Comparison of ENCODE assay signal across 10 mouse cellular contexts in genomic region chr7:91543286-91543650, GRCm38 (mm10).
DNase-seq lines count a peak whose midpoint lies in the region; ATAC-seq and TF ChIP-seq lines count a peak whose summit lies in the region.
"Had no signal": no experiment of that assay in that cellular context is flagged by ENCODE, and none has a peak within 500 bp of the region (broad histone marks: within the 10 kb centered on the region; RNA-seq: fewer than 3 reads in every experiment).

No protein-coding gene starts in this region.

- 35% methylated on average over 4 of the region's 4 CpGs for WGBS in heart, embryonic 13.5 days
- 47% methylated on average over 4 of the region's 4 CpGs for WGBS in embryonic facial prominence, embryonic 12.5 days
- WGBS in hindbrain, postnatal 0 days = 25% methylated on average over 4 of the region's 4 CpGs
- 41% methylated on average over 4 of the region's 4 CpGs for WGBS in midbrain, embryonic 13.5 days
- 55% methylated on average over 4 of the region's 4 CpGs for WGBS in thymus, adult 2 months

- DNase-seq in heart, postnatal 10 days = no peak
- DNase-seq in hindbrain, postnatal 0 days (ENCODE audit: low spot score) = peak; percentile 4
- DNase-seq in thymus, adult 2 months = no peak
- no peak for DNase-seq in thymus, postnatal 25 days

- H3K4me2 ChIP-seq in heart, embryonic 13.5 days = peak overlapping the region; percentile 82
- peak overlapping the region; percentile 77 for H3K4me2 ChIP-seq in embryonic facial prominence, embryonic 12.5 days (replicated peaks)
- H3K4me2 ChIP-seq in hindbrain, postnatal 0 days (ENCODE audit: low read depth, low read length) = peak overlapping the region; percentile 70
- H3K4me2 ChIP-seq in midbrain, embryonic 13.5 days (replicated peaks) = peak overlapping the region; percentile 67

- TF ChIP-seq POLR2A in thymus, adult 2 months (IDR thresholded peaks at IDR 0.05; ENCODE audit: control insufficient read depth, extremely low read depth, insufficient read depth, low read length, poor library complexity) = no peak

- H3K27me3 ChIP-seq in heart, embryonic 13.5 days (replicated peaks) = peaks cover 8% of the 10 kb centered on the region; the same call in 1 of the 2 replicates
- H3K27me3 ChIP-seq in embryonic facial prominence, embryonic 12.5 days = peaks cover 12% of the 10 kb centered on the region; the same call in 1 of the 2 replicates
- H3K27me3 ChIP-seq in hindbrain, postnatal 0 days (ENCODE audit: insufficient read depth, low read length) = no peaks in the 10 kb centered on the region
- H3K27me3 ChIP-seq in midbrain, embryonic 13.5 days = no peaks in the 10 kb centered on the region
- H3K27me3 ChIP-seq in thymus, adult 2 months (ENCODE audit: control insufficient read depth, insufficient read depth, low read length) = no peaks in the 10 kb centered on the region

- H3K36me3 ChIP-seq in heart, embryonic 13.5 days = no peaks in the 10 kb centered on the region
- H3K36me3 ChIP-seq in embryonic facial prominence, embryonic 12.5 days = no peaks in the 10 kb centered on the region
- no peaks in the 10 kb centered on the region for H3K36me3 ChIP-seq in hindbrain, postnatal 0 days (ENCODE audit: insufficient read depth, low read length)
- H3K36me3 ChIP-seq in midbrain, embryonic 13.5 days = no peaks in the 10 kb centered on the region
- H3K36me3 ChIP-seq in thymus, adult 2 months (ENCODE audit: control insufficient read depth, insufficient read depth, low read length) = no peaks in the 10 kb centered on the region

- H3K4me1 ChIP-seq in heart, embryonic 13.5 days = peaks cover 15% of the 10 kb centered on the region
- no peaks in the 10 kb centered on the region for H3K4me1 ChIP-seq in embryonic facial prominence, embryonic 12.5 days
- peaks cover 5% of the 10 kb centered on the region; the same call in 1 of the 2 replicates for H3K4me1 ChIP-seq in hindbrain, postnatal 0 days (ENCODE audit: insufficient read depth, low read length)
- peaks cover 14% of the 10 kb centered on the region for H3K4me1 ChIP-seq in midbrain, embryonic 13.5 days (replicated peaks)
- H3K4me1 ChIP-seq in thymus, adult 2 months (replicated peaks; ENCODE audit: control insufficient read depth, insufficient read depth, low read length) = no peaks in the 10 kb centered on the region

- intact Hi-C loops in heart, postnatal 10 days (cut with DNase I) = no loop called here

- TF ChIP-seq CTCF in hindbrain, postnatal 0 days (IDR thresholded peaks at IDR 0.05; ENCODE audit: low read depth) = no peak
- TF ChIP-seq CTCF in thymus, adult 2 months (IDR thresholded peaks at IDR 0.05; ENCODE audit: borderline replicate concordance, control insufficient read depth, extremely low read depth, insufficient read depth, low read length, poor library complexity) = no peak

- no peak overlapping the region for H3K27ac ChIP-seq in heart, embryonic 13.5 days (replicated peaks)
- no peak overlapping the region for H3K27ac ChIP-seq in embryonic facial prominence, embryonic 12.5 days
- peak overlapping the region; percentile 72 for H3K27ac ChIP-seq in hindbrain, postnatal 0 days
- H3K27ac ChIP-seq in midbrain, embryonic 13.5 days = peak overlapping the region; percentile 15; the same call in 1 of the 2 replicates
- no peak overlapping the region for H3K27ac ChIP-seq in thymus, adult 2 months (ENCODE audit: control insufficient read depth, insufficient read depth, low read length)

- no peaks in the 10 kb centered on the region for H3K9me3 ChIP-seq in heart, embryonic 13.5 days
- H3K9me3 ChIP-seq in embryonic facial prominence, embryonic 12.5 days = no peaks in the 10 kb centered on the region
- H3K9me3 ChIP-seq in hindbrain, postnatal 0 days (ENCODE audit: low read length) = no peaks in the 10 kb centered on the region
- H3K9me3 ChIP-seq in midbrain, embryonic 13.5 days = no peaks in the 10 kb centered on the region

- H3K9ac ChIP-seq in heart, embryonic 13.5 days = peak overlapping the region; percentile 67
- H3K9ac ChIP-seq in embryonic facial prominence, embryonic 12.5 days = no peak overlapping the region
- H3K9ac ChIP-seq in hindbrain, postnatal 0 days (replicated peaks; ENCODE audit: low read length) = peak overlapping the region; percentile 62
- peak overlapping the region; percentile 66 for H3K9ac ChIP-seq in midbrain, embryonic 13.5 days (replicated peaks)

- peak overlapping the region; percentile 54 for H3K4me3 ChIP-seq in heart, embryonic 13.5 days
- H3K4me3 ChIP-seq in embryonic facial prominence, embryonic 12.5 days = peak overlapping the region; percentile 36
- peak overlapping the region; percentile 51 for H3K4me3 ChIP-seq in hindbrain, postnatal 0 days (ENCODE audit: low read length)
- H3K4me3 ChIP-seq in midbrain, embryonic 13.5 days (replicated peaks) = peak overlapping the region; percentile 50
- H3K4me3 ChIP-seq in thymus, adult 2 months (ENCODE audit: control insufficient read depth, insufficient read depth, low read length) = no peak overlapping the region

- no peak for ATAC-seq in heart, embryonic 13.5 days (ENCODE audit: extremely low read depth, insufficient number of reproducible peaks, low FRiP score, low TSS enrichment)
- ATAC-seq in embryonic facial prominence, embryonic 12.5 days (ENCODE audit: insufficient number of reproducible peaks, insufficient read depth, low FRiP score, low TSS enrichment) = no peak
- ATAC-seq in hindbrain, postnatal 0 days = no peak; the same call in 1 of the 2 replicates
- ATAC-seq in midbrain, embryonic 13.5 days = no peak; the same call in 1 of the 2 replicates
- no peak for ATAC-seq in erythroid progenitor cell, adult 5-6 weeks (replicated peaks; ENCODE audit: low FRiP score, poor library complexity, severe bottlenecking)
- ATAC-seq: activated CD4-positive, CD25-positive, alpha-beta regulatory T cell, adult 4 months; inflammation-experienced regulatory T-cells, adult 6 months had no signal

Comparison
In these comparisons a context has a peak if more than half of its experiments do, and no peak if none do; other contexts are left out.
1. H3K27ac ChIP-seq: peak in hindbrain, postnatal 0 days (single experiment) and midbrain, embryonic 13.5 days (single experiment); none in heart, embryonic 13.5 days (single experiment), embryonic facial prominence, embryonic 12.5 days (single experiment) and thymus, adult 2 months (single experiment).
2. Peak in every context shown above with its lines, with median percentiles within 50 percentile points of each other: H3K4me2 ChIP-seq.